Mouse (Mus musculus): ENCODE measurements at regions not wholly inside any gene's neighbourhood (a gene's known extent, or its start where the extent isn't known, plus 50 kb on each side); places are given as distances from the start of the nearest gene placed in this dataset.

DNA sequence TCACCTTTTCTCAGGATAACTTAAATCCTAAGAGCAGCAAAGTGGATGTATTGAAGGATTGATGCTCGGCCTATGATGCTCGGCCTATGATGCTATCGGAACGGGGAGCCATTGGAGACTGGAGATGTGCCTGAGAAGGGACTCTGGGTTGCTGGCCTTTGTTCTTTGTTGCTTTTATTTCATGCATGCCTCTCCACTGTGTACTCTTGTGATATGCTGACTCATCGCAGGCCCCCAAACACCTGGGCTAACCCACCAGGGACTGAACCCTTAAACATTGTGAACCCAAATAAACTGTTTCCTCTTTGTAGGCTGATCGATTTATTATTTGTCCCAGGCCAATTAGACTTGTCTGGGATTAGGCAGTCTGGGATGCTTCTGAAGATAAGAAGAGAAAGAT, 61.9 kb downstream of the Pdcl3 start:
- DNase-seq (ENCODE audit: low spot score), result no peak

DNA sequence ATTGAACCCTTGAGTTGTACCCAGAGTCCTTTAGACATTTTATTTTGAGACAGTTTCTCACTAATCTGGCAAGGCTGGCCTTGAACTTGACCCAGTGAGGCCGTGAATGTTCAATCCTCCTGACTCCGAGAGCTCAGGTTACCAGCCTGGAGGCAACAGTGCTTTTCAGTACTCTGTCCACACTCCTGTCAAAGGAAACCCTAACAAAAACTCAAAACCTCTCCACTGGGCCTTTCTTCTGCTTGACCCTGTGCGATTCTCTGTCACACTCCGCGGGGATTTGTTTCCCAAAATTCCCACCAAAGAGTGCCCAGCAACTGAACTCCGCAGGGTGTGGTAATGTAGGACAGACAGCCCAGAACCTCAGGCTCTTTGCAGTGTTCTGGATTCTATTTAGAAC, 71.9 kb downstream of the Pdcl3 start:
- no peak for DNase-seq (ENCODE audit: low spot score)

DNA sequence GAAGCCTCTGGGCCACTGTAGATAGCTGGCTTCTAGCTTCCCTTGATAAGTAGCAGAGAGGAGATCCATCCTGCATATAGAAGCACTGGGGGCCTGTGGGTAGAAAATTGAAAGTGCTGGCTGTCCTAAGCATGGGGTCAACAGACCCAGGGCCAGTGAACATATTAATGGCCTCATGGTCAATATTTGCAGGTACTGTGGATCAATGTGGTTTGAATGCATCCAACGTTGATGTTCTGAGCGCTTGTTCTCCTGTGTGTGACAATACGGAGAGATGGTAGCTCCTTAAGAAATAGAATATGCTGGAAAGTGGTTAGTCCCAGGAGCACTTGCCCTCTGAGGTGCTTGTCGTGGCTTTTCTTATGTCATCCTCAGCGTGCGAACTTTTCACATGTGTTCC, 77.1 kb downstream of the Pdcl3 start:
- no peak for DNase-seq (ENCODE audit: low spot score)

DNA sequence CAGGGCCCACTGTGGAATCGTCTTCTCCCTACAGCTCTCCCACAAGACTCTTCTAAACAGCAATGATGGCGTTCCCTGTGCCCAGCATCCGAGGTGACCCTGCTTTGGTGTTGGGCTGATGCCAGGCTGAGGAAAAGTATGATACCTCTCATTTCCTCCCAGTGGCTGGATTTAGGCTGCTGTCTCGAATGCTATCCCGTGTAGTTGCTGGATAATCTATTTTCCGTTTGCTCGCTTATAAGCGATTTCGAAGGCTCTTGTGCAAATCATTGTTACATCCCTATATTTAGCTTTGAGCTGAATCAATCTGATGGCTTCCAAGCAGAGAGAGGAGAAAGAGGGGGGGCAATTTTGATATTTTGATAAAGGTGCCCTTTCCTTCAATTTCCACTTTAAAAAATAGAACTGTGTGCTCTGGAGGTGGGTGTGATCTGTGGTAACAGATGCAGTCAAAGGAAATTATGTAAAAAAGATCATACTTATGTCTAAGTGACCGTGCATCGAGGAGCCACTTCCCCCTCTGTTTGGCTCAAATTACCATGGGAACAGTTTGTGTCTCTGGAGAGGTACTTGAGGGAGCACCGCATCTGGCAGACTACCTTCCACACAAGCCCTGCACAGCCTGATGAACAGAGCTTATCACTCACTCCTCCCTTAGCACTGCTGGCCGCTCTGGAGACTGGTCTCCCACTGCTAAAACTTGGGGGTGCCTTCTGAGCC, 78.4 kb downstream of the Pdcl3 start:
- DNase-seq (ENCODE audit: low spot score), result no peak

DNA sequence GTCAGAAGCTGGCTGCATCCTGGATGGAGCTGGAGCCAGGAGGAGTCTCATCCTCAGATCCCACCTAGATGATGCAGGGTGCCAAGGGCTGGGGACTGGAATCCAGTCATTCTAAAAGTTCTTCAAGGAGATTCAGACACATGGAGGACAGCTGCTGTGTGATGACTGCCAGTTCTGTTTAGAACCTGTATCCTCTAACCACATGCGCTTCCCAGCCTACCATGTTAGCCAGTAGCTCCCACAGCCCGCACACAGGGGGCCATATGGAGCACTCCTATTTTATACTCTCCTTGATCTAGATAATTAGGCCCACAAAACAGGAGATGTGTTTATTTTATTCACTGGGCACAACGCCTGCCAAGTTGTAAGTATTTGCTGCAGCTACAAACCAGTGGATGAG, 79.4 kb downstream of the Pdcl3 start:
- no peak for DNase-seq (ENCODE audit: low spot score)

DNA sequence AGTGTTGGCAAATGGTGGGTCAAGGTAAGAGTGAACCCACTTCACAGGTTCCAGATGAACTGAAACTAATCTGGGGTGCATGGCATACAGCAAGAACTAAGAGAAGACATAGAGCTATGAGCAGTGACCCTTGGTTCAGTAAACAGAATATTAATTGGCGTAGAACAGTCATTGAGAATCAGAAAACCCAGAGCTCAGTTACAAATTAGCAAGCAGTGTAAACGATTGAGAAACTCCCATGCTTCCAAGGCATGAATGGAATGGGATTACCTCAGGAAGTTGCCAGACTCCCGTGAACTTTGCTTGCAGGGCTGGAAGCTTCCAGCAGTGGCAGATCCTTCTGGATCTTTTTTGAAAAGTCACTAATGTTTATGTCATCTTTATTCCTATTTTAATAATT, 82.5 kb downstream of the Pdcl3 start:
- no peak for DNase-seq (ENCODE audit: low spot score)

DNA sequence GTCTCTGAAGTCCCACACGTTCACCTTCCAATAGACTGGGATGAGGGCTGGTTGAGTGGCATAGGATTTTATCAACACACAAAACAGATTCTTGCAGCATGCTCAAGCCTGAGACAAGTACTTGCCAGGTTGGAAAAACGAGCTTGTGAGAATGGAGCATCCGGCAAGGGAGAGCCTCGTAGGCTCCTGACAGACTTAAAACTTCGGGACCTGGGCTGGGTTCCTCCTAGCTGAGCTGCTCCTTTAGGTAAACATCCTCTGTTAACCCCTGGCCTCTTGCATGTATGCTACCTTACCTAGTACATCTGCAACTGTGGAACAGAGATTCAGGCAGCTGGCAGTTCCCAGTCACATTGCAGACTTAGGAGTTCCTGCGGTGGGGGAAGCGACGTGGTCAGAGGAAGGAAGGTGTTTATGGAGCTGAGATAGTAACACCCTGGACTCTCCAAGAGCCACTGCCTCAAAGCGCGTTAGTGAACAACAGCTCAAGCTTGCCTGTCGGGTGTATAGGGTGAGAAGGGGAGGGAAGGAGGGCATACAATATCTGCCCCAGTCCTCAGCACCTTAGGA, 83.8 kb downstream of the Pdcl3 start:
- no peak for DNase-seq (ENCODE audit: low spot score)

DNA sequence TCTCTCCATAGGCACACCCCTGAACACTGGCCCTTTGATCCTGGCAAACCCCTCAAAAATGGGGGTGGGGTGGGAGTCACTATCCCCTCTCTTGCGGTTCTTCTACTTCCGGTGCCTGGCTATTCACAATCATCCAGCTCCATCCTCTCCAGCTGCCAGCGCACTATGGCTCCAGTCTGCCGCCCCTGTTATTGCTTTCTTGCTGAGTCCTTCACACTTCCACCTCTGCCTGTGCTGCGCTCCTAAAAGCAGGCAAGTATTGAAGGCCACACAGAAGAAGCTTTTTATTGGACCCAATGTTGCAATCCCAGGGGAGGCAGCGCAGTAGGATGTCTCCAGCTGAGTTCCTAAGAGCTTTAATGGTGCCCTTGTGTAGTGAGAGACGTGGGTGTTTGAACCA, 84.3 kb downstream of the Pdcl3 start:
- DNase-seq (ENCODE audit: low spot score), result no peak

DNA sequence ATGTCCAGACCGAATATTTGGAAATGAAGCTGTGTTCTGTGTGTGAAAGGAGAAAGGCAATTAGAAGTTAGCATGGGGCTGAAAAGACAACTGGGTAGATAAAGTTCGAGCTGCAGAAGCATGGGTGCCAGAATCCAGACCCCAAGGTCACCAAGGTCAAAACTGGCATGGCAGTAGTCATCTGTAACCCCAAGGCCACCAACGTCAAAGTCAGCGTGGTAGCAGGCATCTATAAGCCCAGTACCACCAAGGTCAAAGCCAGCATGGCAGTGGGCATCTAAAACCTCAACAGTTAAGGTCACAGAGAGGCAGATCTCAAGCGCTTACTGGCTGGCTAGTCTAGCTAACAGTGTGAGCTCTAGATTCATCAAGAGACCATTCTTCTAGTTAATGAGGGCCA, 90.6 kb downstream of the Pdcl3 start:
- no peak for DNase-seq (ENCODE audit: low spot score)

DNA sequence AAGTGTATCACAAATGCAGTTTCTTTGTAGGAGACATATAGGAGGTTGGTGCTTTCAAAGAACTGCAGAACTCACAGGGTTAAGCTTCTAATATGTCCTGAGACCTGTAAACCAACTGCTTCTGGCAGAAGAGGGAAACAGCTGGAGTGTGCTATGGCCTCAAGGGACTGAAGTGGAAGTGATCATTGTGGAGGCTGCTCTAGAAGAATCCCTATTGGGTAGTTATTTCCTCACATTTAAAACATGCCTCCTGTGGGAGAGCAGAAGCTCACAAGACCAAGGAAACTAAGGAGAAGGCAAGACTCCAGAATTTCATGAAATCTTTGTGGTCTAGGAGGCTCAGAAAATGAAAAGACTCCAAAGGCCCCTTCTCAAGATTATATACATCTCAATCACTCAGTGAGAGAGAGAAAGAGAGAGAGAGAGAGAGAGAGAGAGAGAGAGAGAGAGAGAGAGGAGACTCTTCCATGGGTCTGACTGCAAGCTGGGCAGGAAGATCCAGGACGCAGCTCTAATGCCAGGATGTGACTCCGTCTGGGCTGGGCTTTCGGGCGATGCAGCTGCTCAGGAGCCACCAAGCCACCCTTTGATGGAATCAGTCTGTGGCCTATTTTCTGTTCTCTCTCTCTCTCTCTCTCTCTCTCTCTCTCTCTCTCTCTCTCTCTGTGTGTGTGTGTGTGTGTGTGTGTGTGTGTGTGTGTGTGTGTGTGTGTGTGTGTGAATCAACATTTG, 93.3 kb downstream of the Pdcl3 start:
- no peak for DNase-seq (ENCODE audit: low spot score)

DNA sequence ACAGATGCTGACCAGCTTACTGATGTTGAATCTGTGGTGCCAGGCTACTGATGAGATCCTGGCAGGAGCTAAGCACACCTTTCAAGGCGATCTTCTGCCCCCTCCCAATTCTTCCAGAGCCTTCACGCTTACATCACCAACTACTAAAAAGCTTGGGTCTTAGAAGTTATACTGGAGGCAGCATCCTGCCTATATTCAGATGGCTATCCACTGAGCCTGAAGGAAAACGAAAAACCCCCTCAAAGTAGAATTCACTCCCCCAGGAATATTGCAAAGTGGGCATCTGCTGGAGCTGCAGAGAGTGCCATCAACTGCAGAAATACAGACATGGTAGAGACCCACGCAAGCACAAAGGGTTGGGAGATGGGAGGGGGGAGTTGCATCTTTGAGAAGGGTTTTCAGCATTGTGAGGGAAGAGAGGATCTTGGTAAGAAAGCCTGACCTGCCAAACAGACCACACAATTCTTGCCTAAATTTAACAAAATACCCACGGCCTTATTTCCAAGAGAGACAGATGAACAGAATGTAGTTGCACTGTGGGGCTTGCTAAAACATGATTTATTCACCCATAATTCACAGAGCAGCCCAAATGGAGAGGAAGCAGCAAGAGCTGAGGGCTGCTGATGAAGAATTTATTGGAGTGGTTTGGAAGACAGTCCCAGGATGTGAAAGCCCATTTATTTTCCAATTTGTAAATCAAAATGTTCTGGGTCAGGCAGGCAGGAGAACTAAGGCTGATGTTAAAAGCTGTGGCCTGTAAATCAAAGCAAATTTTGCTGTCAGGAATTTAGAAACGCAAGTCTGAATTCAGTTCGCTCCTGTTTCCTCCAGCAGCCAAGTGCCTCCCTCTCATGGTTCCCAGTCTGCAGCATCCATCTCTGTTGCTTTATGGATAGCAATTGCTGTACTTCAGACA, 98.8 kb downstream of the Pdcl3 start:
- DNase-seq (ENCODE audit: low spot score), result no peak

DNA sequence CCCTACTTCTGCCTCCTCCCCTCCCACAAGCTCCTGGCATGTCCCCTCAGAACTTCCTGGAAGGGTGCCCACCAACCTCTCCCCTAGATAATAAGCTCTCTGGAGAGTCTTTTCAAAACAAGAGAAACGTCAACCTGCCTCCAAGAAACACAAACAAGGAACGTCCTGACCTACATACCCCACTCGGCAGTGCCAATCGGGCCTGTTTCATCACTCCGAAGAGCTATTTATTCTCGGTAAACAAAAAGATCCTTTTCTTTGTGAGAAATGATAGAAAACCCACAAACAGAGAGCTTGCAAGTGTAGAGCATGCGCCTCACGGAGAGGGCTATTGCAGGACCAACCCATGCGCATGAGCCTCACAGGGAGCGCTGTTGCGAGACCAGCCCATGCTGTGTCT, 100.9 kb downstream of the Pdcl3 start:
- DNase-seq (ENCODE audit: low spot score), result peak; percentile 60

DNA sequence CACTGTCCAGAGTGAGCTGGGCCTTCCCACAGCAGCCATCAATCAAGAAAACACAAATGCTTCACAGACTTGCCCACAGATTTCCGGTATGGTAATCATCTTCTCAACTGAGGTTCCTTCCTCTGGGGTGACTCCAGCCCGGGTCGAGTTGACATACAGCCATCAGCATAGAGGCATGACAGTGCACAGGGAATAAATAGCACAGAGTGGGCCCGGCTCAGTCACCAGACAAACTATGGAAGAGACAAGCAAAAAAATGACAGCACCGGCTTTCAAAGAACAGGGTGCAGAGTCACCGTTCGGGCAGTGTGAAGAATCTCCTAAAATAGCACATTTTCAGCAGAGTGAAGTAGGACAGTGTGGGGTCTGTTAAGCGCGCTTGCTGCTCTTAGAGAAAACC, 103.7 kb upstream of the Npas2 start:
- no peak for DNase-seq (ENCODE audit: low spot score)

DNA sequence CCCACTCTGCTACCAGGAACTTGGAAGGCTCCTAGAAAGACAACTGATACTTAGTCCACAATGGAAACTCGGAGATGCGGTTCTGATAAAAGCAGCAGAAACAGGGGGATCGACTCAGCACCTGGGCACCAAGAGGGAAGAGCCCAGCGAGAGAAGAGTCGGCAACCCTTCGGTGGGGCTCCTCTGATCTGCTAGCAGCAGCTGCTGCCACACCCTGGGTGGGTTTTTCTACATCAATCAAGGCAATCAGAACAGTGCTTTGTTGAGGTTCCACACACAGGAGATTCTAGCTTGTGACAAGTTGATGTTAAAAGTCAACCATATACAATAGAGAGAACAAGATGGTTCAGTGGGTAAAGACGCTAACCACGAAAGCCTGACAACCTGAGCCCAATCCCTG, 102.4 kb upstream of the Npas2 start:
- no peak for DNase-seq (ENCODE audit: low spot score)

DNA sequence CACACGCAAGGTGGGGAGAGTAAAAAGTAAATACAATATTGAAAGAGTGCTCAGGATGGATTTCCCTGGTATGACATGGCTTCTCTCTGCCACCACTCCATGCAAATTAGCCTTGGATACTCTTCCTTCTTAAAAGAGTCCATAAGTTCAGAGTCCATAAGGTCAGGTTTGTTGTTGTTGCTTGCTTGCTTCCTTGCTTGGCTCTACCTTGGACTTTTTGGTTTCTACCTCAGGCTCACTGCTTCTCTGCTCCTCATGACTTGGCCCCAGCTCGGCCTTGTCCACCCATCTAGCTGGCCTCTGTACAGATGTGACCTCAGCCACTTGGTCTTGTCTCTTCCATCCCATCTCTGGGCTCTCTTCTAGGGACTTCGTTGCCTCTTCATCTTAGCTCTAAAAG, 101.9 kb upstream of the Npas2 start:
- DNase-seq (ENCODE audit: low spot score), result no peak

DNA sequence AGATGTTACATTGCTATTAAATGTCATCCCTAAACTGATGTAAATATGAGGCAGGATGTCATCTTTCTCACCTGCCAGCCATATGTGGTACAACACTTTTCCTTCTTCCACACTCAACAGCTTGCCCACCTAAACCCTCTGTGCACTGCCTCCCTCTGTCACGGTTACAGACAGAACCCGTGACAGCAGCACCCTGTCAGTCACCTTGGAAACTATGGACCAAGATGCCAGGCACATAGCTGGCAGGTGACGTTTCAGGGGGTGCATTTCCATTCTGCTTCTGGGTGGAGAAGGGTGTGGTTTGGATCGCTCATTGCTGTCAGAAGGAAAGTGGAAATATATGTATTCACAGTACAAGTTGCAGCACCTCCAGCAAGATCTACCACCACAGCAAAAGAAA, 100.2 kb upstream of the Npas2 start:
- no peak for DNase-seq (ENCODE audit: low spot score)

DNA sequence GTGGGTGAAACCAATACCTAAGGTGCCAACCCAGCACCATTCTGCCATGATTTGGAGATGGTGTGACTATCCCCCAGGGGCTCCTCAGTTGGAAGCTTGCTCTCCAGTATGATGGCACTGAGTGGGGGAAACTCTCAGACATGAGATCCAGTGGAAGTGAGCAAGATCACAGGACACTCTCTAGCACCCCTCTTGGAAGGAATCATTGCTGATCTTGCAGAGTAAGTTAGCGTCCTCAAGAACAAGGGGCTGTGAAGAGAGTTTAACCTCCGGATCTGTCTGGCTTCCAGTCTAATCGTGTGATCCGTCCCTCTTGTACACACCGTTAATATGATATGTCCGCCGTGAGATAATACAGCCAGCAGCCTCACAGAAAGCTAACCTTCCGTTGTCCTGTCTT, 99.5 kb upstream of the Npas2 start:
- DNase-seq (ENCODE audit: low spot score), result no peak

DNA sequence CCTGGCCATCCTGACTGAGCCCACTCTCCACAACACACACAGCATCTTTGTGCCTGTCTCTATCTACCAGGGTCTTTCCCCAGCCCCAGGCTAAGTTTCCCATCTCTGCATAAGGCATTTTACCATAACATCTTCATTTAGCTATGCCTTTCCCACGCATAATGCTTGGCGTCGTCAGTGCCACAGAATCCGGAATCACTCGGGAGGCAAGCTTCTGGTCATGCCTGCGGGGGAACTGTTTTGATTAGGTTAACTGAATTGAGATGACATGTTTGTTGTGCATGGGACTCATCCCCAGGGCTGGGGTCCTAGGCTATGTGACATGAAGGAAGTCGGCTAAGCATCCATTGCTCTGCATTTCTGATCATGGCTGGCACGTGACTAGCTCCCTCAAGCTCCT, 97.6 kb upstream of the Npas2 start:
- DNase-seq (ENCODE audit: low spot score), result no peak

DNA sequence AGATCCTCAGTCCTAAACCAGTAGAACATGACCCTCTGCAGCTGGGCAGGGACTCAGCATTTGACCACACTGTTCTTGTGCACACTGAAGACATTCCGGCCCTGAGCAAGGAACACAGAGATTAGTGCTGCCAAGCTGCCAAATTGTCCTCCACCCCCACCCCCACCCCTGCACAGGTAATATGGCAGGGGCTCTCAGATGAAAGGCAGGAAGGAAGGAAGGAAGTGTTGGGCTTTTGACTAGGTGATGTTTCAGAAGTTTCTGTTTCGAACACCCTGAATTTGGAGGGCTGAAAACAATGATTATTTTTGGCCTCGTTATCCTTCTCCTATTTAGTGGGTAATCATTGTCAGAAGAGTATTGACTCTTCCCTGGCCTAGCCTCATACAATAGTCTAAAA, 96.8 kb upstream of the Npas2 start:
- DNase-seq (ENCODE audit: low spot score), result no peak

DNA sequence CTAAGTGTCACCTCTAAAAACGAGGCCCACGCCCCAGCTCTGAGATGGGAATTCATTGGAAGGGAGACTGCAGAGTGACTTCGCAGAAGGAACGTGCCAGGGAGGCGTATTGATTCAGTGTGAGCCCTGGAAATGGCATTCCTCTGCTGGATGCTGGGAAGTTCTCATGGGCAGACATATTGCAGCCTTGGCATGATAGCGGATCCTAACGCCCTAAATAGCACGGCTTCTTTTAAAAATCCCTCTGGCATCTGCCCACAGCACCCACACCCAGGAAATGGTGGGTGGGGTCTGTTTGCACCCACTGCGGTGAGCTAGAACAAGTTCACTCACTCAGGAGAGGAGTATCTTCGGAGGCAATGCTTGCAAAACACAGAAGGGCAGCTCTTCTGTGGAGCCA, 96.0 kb upstream of the Npas2 start:
- no peak for DNase-seq (ENCODE audit: low spot score)

DNA sequence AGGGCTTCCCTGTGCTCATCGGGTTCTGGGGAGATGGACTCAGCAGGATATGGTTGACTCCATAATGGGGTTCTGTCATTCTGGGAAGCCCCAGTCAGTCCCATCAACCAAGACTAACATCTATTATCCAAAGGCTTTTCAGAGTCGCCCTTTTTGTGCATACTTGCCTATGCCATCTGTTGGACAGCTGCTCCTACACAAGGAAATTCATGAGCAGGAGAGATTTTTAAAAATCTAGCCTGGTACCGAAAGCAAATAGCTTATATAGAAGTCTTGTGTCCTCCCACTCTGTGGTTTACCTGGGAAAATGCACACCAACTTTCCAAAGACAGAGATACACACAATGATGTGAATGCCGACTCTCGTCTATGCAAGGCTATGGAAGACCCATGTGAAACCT, 95.4 kb upstream of the Npas2 start:
- no peak for DNase-seq (ENCODE audit: low spot score)

DNA sequence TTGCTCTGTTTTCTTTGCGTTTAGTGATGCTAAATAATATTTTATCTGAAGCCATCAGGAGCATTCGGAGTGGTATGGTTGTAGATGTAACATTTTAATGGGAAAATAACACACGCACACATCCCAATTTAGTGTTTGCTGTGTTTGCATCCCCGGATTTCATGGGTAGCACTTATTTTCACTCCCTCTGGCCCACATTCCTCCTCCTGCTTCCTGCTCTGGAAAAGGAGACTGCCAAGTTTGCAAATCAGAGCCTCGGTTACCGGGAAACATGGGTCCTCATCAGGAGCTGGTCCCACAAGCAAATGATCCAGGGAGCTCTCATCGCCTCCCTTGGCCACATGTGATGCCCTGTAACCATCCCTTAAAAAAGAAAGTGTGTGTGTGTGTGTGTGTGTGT, 94.3 kb upstream of the Npas2 start:
- DNase-seq (ENCODE audit: low spot score), result no peak

DNA sequence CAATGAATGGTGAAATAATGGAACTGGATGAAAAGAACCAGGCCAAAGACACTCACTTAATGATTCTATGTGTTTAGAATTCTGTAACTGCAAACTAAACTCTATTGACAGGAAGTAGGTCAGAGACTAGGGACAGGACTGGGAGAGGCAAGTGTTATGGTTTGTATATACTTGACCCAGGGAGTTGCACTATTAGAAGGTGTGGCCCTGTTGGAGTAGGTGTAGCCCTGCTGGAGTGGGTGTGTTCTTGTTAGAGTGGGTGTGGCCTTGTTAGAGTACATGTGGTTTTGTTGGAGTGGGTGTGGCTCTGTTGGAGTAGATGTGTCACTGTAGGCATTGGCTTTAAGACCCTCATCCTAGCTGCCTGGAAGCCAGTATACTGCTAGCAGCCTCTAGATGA, 93.0 kb upstream of the Npas2 start:
- no peak for DNase-seq (ENCODE audit: low spot score)
